Mouse (Mus musculus): Measurements from ENCODE around the gene Pde4d. TPM values are rescaled to one million over a fixed set of nuclear protein-coding genes. Genes with fewer than 3 reads are reported as not detected.
"Not testable (repeated sequence)": the region's sequence is repeated elsewhere in the genome, so short reads cannot be mapped to it uniquely, and the experiment has no call there.

Gene Pde4d
- total and polyA plus RNA-seq, 3 experiments: 18.5 to 18.8 TPM; not detected in 1

GRCm38 (mm10) chr13:109899442-109900428 lies 1450.0 kb downstream of the Pde4d start:
- Histone ChIP-seq H3K9me3 (replicated peaks; ENCODE audit: insufficient read depth, low read length) (no peaks in the 10 kb centered on the region), H3K4me3 (ENCODE audit: control insufficient read depth in 1 of 2, insufficient read depth in 1 of 2, low read depth in 2 of 2, low read length in 2 of 2) (no peak overlapping the region), H3K27me3 (ENCODE audit: control insufficient read depth in 1 of 2, insufficient read depth in 2 of 2, low read length in 2 of 2) (no peaks in the 10 kb centered on the region), H3K4me1 (ENCODE audit: control insufficient read depth in 1 of 2, insufficient read depth in 2 of 2, low read length in 2 of 2) (no peaks in the 10 kb centered on the region; a peak in 1 of 4 replicates), H3K9ac (ENCODE audit: control insufficient read depth, low read depth, low read length, poor library complexity, severe bottlenecking) (no peak overlapping the region), H3K27ac (ENCODE audit: control insufficient read depth, low read depth, low read length) (no peak overlapping the region), H3K79me2 (ENCODE audit: control insufficient read depth, insufficient read depth, low read length, poor library complexity) (no peaks in the 10 kb centered on the region), H3K36me3 (ENCODE audit: control insufficient read depth in 1 of 2, insufficient read depth in 2 of 2, low read length in 2 of 2) (no peaks in the 10 kb centered on the region; a peak in 1 of 4 replicates)
- TF ChIP-seq CTCF (IDR thresholded peaks at IDR 0.05 in 2 of 3, conservative IDR thresholded peaks at IDR 0.05 in 1 of 3; ENCODE audit: control insufficient read depth in 1 of 3, insufficient read depth in 1 of 3, low read depth in 2 of 3, low read length in 3 of 3, poor library complexity in 1 of 3, severe bottlenecking in 1 of 3) (peak in 1 of 3 experiments; percentile 22; a peak in 1 of 6 replicates), E2F4 (IDR thresholded peaks at IDR 0.05; ENCODE audit: borderline replicate concordance, low read depth, low read length) (no peak)
- DNase-seq (ENCODE audit: low read depth, low spot score): no peak

GRCm38 (mm10) chr13:109901811-109902210 lies 1452.1 kb downstream of the Pde4d start:
- Histone ChIP-seq H3K36me3 (ENCODE audit: control insufficient read depth in 1 of 2, insufficient read depth in 2 of 2, low read length in 2 of 2) (peaks cover 0 to 6% of the 10 kb centered on the region in 2 experiments; a peak in 3 of 4 replicates), H3K4me3 (ENCODE audit: control insufficient read depth in 1 of 2, insufficient read depth in 1 of 2, low read depth in 2 of 2, low read length in 2 of 2) (no peak overlapping the region), H3K27ac (ENCODE audit: control insufficient read depth, low read depth, low read length) (no peak overlapping the region), H3K9me3 (replicated peaks; ENCODE audit: insufficient read depth, low read length) (no peaks in the 10 kb centered on the region), H3K79me2 (ENCODE audit: control insufficient read depth, insufficient read depth, low read length, poor library complexity) (0 out of 2 replicates have a peak, but pooled peaks cover 2% of the 10 kb centered on the region), H3K27me3 (ENCODE audit: control insufficient read depth in 1 of 2, insufficient read depth in 2 of 2, low read length in 2 of 2) (no peaks in the 10 kb centered on the region), H3K9ac (ENCODE audit: control insufficient read depth, low read depth, low read length, poor library complexity, severe bottlenecking) (no peak overlapping the region), H3K4me1 (ENCODE audit: control insufficient read depth in 1 of 2, insufficient read depth in 2 of 2, low read length in 2 of 2) (peaks cover 0 to 2% of the 10 kb centered on the region in 2 experiments; a peak in 3 of 4 replicates)
- TF ChIP-seq MAFK (IDR thresholded peaks at IDR 0.05; ENCODE audit: borderline replicate concordance, low read depth, low read length) (no peak), CHD1 (IDR thresholded peaks at IDR 0.05; ENCODE audit: low read depth, low read length) (no peak), KAT2A (conservative IDR thresholded peaks at IDR 0.05; ENCODE audit: low read depth, low read length) (no peak), POLR2A (IDR thresholded peaks at IDR 0.05; ENCODE audit: control insufficient read depth in 1 of 2, insufficient read depth in 1 of 2, low read depth in 1 of 2, low read length in 2 of 2, poor library complexity in 1 of 2) (no peak)
- no peak for DNase-seq (ENCODE audit: low read depth, low spot score)

- not testable (repeated sequence) for H3K27ac ChIP-seq (ENCODE audit: control insufficient read depth, low read depth, low read length); H3K4me1 ChIP-seq (ENCODE audit: control insufficient read depth in 1 of 2, insufficient read depth in 2 of 2, low read length in 2 of 2); H3K27me3 ChIP-seq (ENCODE audit: control insufficient read depth in 1 of 2, insufficient read depth in 2 of 2, low read length in 2 of 2); H3K9me3 ChIP-seq (replicated peaks; ENCODE audit: insufficient read depth, low read length); H3K79me2 ChIP-seq (ENCODE audit: control insufficient read depth, insufficient read depth, low read length, poor library complexity)
- peak overlapping the region; percentile 44 to 57; a peak in 3 of 4 replicates for H3K4me3 ChIP-seq (ENCODE audit: control insufficient read depth in 1 of 2, insufficient read depth in 1 of 2, low read depth in 2 of 2, low read length in 2 of 2)
- DNase-seq (ENCODE audit: low read depth, low spot score): peak; percentile 52
- peaks cover 0 to 12% of the 10 kb centered on the region in 2 experiments; a peak in 3 of 4 replicates for H3K36me3 ChIP-seq (ENCODE audit: control insufficient read depth in 1 of 2, insufficient read depth in 2 of 2, low read length in 2 of 2)
- peak overlapping the region; percentile 38 for H3K9ac ChIP-seq (ENCODE audit: control insufficient read depth, low read depth, low read length, poor library complexity, severe bottlenecking)
- TF ChIP-seq POLR2A (IDR thresholded peaks at IDR 0.05; ENCODE audit: control insufficient read depth in 1 of 2, insufficient read depth in 1 of 2, low read depth in 1 of 2, low read length in 2 of 2, poor library complexity in 1 of 2): 0 out of 4 replicates have a peak, but pooled peaks of 1 of the 2 experiments have one; percentile 23
- peak; percentile 67 for TF ChIP-seq NRF1 (IDR thresholded peaks at IDR 0.05; ENCODE audit: insufficient read depth, low read depth, low read length, poor library complexity, severe bottlenecking)
Measured at GRCm38 (mm10) chr13:109902460-109902854, 1452.7 kb downstream of the Pde4d start.

Measured in MEL (cell line).